12 mouse cellular contexts compared by ENCODE assay signal in the genomic region with DNA sequence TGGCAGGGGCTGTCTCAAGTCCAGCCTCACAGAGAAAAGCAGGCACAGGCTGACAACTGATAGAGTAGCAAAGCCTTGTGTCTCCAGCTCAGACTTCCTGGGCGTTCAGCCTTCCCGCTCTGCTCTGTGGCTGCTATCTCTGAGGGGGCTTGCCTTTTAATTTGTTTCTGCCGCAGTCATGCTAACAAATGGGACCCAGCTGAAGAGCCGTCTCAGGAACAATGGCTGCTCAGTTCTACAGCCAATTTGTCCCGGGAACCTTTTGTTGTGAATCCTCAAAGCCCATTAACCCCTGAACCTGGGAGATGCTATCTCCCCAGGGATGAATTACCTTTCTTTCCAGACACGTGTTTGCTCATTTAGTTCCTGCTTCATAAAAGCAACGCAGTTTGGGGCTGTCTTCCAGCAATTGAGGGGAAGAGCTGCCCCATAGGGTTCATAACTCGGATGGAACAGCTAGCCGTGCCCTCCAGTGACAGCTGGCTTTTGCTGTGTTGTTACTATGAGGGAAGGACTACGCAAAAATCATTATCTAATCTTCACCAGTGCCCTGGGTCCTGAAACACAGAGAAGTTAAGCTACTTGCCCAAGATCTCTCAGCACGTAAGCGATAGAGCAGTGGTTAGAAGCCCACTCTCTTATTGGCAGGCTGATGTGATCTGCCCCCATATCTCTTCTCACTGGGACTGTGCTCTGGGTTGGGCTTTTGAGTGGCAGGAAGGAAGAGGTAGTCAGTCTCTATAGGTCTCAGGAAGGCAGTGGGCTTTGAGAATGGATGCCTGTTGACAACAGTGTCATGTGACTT.
DNase-seq lines count a peak whose midpoint lies in the region; ATAC-seq and TF ChIP-seq lines count a peak whose summit lies in the region.
"Had no signal": no experiment of that assay in that cellular context is flagged by ENCODE, and none has a peak within 500 bp of the region (broad histone marks: within the 10 kb centered on the region; RNA-seq: fewer than 3 reads in every experiment).

No protein-coding gene starts in this region.

- intact Hi-C loops in left cerebral cortex, postnatal 36 days (cut with DNase I) = no loop called here

- H3K36me3 ChIP-seq in lung, embryonic 14.5 days (ENCODE audit: insufficient read depth) = no peaks in the 10 kb centered on the region
- no peaks in the 10 kb centered on the region for H3K36me3 ChIP-seq in forebrain, embryonic 13.5 days (ENCODE audit: poor library complexity, severe bottlenecking)
- no peaks in the 10 kb centered on the region for H3K36me3 ChIP-seq in liver, embryonic 13.5 days
- no peaks in the 10 kb centered on the region for H3K36me3 ChIP-seq in neural tube, embryonic 15.5 days

- H3K27me3 ChIP-seq in lung, embryonic 14.5 days (ENCODE audit: insufficient read depth, low read length) = no peaks in the 10 kb centered on the region
- H3K27me3 ChIP-seq in forebrain, embryonic 13.5 days = peaks cover 80% of the 10 kb centered on the region
- H3K27me3 ChIP-seq in liver, embryonic 13.5 days = 0 out of 2 replicates have a peak, but pooled peaks cover 5% of the 10 kb centered on the region
- H3K27me3 ChIP-seq in neural tube, embryonic 15.5 days (replicated peaks) = peaks cover 72% of the 10 kb centered on the region

- no peak overlapping the region for H3K4me2 ChIP-seq in lung, embryonic 14.5 days
- peak overlapping the region; percentile 20 for H3K4me2 ChIP-seq in forebrain, embryonic 13.5 days
- no peak overlapping the region for H3K4me2 ChIP-seq in liver, embryonic 13.5 days
- peak overlapping the region; percentile 15; the same call in 1 of the 2 replicates for H3K4me2 ChIP-seq in neural tube, embryonic 15.5 days

- H3K9me3 ChIP-seq in lung, embryonic 14.5 days (ENCODE audit: low read depth, low read length) = no peaks in the 10 kb centered on the region
- no peaks in the 10 kb centered on the region for H3K9me3 ChIP-seq in forebrain, embryonic 13.5 days (replicated peaks)
- no peaks in the 10 kb centered on the region for H3K9me3 ChIP-seq in liver, embryonic 13.5 days (replicated peaks)
- H3K9me3 ChIP-seq in neural tube, embryonic 15.5 days (replicated peaks) = no peaks in the 10 kb centered on the region

- DNase-seq in lung, embryonic 14.5 days = peak; percentile 56
- DNase-seq in lung, postnatal 25 days (ENCODE audit: low spot score) = no peak
- DNase-seq in liver, embryonic 13.5 days = no peak
- DNase-seq in left cerebral cortex, adult 8-10 months (ENCODE audit: low spot score in 2 of 2) = no peak
- DNase-seq in gastrocnemius, postnatal 10 days = no peak
- DNase-seq in left cerebral cortex, postnatal 36 days (ENCODE audit: low spot score in 2 of 2) = no peak
- DNase-seq: cerebellum, adult 18-20 months; heart, postnatal 36 days; layer of hippocampus, adult 9-11 months; lung, postnatal 14 days had no signal

- H3K27ac ChIP-seq in lung, embryonic 14.5 days (ENCODE audit: low read depth) = no peak overlapping the region
- H3K27ac ChIP-seq in forebrain, embryonic 13.5 days = no peak overlapping the region
- H3K27ac ChIP-seq in liver, embryonic 13.5 days = no peak overlapping the region
- H3K27ac ChIP-seq in neural tube, embryonic 15.5 days (replicated peaks) = peak overlapping the region; percentile 39; the same call in 1 of the 2 replicates

- peaks cover 12% of the 10 kb centered on the region for H3K4me1 ChIP-seq in lung, embryonic 14.5 days (ENCODE audit: insufficient read depth)
- peaks cover 18% of the 10 kb centered on the region for H3K4me1 ChIP-seq in forebrain, embryonic 13.5 days
- H3K4me1 ChIP-seq in liver, embryonic 13.5 days (replicated peaks) = peaks cover 6% of the 10 kb centered on the region
- H3K4me1 ChIP-seq in neural tube, embryonic 15.5 days = peaks cover 15% of the 10 kb centered on the region

- H3K9ac ChIP-seq in lung, embryonic 14.5 days = no peak overlapping the region
- no peak overlapping the region for H3K9ac ChIP-seq in forebrain, embryonic 13.5 days
- no peak overlapping the region for H3K9ac ChIP-seq in liver, embryonic 13.5 days
- H3K9ac ChIP-seq in neural tube, embryonic 15.5 days (replicated peaks) = no peak overlapping the region

- WGBS in lung, embryonic 14.5 days = 23% methylated on average over 12 of the region's 12 CpGs
- WGBS in forebrain, embryonic 13.5 days = 15% methylated on average over 12 of the region's 12 CpGs
- 13% methylated on average over 12 of the region's 12 CpGs for WGBS in liver, embryonic 13.5 days (ENCODE audit: insufficient replicate concordance)
- WGBS in neural tube, embryonic 15.5 days = 13% methylated on average over 12 of the region's 12 CpGs

- no peak for TF ChIP-seq CTCF in lung, embryonic 14.5 days (IDR thresholded peaks at IDR 0.05; ENCODE audit: low read depth)

- H3K4me3 ChIP-seq in lung, embryonic 14.5 days (ENCODE audit: low read depth, low read length) = no peak overlapping the region
- no peak overlapping the region for H3K4me3 ChIP-seq in forebrain, embryonic 13.5 days
- no peak overlapping the region for H3K4me3 ChIP-seq in liver, embryonic 13.5 days (replicated peaks)
- H3K4me3 ChIP-seq in neural tube, embryonic 15.5 days (replicated peaks) = no peak overlapping the region

- ATAC-seq in lung, embryonic 14.5 days (ENCODE audit: insufficient read depth) = 0 out of 2 replicates have a peak, but pooled peaks have one; percentile 35
- peak; percentile 77; the same call in 1 of the 2 replicates for ATAC-seq in forebrain, embryonic 13.5 days
- ATAC-seq in liver, embryonic 13.5 days (ENCODE audit: low read depth) = peak; percentile 47; the same call in 1 of the 2 replicates
- ATAC-seq in neural tube, embryonic 15.5 days (ENCODE audit: low FRiP score) = no peak

Comparison
In these comparisons a context has a peak if more than half of its experiments do, and no peak if none do; other contexts are left out.
1. H3K4me2 ChIP-seq: peak in forebrain, embryonic 13.5 days (single experiment) and neural tube, embryonic 15.5 days (single experiment); none in lung, embryonic 14.5 days (single experiment) and liver, embryonic 13.5 days (single experiment).